Mouse (Mus musculus) liver, embryonic 13.5 days (tissue): ENCODE data around the gene Pphln1. TPM values are rescaled to one million over a fixed set of nuclear protein-coding genes. Genes with fewer than 3 reads are reported as not detected.

Source experiments
- polyA plus RNA-seq: library from polyadenylated mRNA; unstranded; fragments of >200 nt; fragmentation: Nextera tagmentation; extraction: Ambion mirVana; gene quantifications from 2 replicates; pipeline ENCODE4 v1.2.1, GENCODE M21; 2015

The Pphln1 gene
- polyA plus RNA-seq, 1 experiment from 2014 or later, result 23.2 TPM

Other genes with a start within 250 kb of the Pphln1 start
- 3.3 and 4.1 TPM in 2 replicates for gene Gxylt1, start 123.2 kb upstream of the Pphln1 start, polyA plus RNA-seq
- 35.0 and 36.7 TPM in 2 replicates for gene Yaf2, start 61.4 kb upstream of the Pphln1 start, polyA plus RNA-seq
- 92.0 and 102 TPM in 2 replicates for gene Zcrb1, start within 50 bp of the Pphln1 start, polyA plus RNA-seq
- gene Prickle1, start 197.5 kb downstream of the Pphln1 start, polyA plus RNA-seq, result 4.2 and 5.6 TPM in 2 replicates